25 mouse cellular contexts compared by ENCODE assay signal in the genomic region with DNA sequence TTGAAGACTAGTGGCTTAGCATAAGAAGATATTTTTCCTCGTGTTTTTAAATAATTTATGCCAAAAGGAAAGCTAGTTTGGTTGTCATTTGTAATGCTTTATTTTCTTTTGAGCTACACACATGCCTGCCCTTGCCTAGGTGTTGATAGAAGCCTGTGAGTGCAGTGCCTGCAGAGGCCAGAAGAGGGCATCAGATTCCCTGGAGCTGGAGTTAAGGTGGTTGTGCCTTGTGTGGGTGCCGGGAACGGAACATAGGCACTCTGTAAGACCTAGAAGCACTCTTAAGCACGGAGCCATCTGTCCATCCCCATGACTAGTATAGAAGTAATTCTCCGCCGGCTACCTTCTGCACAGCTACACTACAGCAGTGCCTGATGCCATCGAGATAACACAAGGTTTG. TPM values are rescaled to one million over a fixed set of nuclear protein-coding genes. Genes with fewer than 3 reads are reported as not detected.
DNase-seq lines count a peak whose midpoint lies in the region; ATAC-seq and TF ChIP-seq lines count a peak whose summit lies in the region.
"Had no signal": no experiment of that assay in that cellular context is flagged by ENCODE, and none has a peak within 500 bp of the region (broad histone marks: within the 10 kb centered on the region; RNA-seq: fewer than 3 reads in every experiment).

No protein-coding gene starts in this region.

- H3K9me3 ChIP-seq in heart, embryonic 10.5 days = no peaks in the 10 kb centered on the region
- H3K9me3 ChIP-seq in heart, embryonic 12.5 days (replicated peaks) = no peaks in the 10 kb centered on the region
- H3K9me3 ChIP-seq in liver, embryonic 14.5 days (ENCODE audit: control insufficient read depth, low read length) = no peaks in the 10 kb centered on the region
- 0 out of 2 replicates have a peak, but pooled peaks cover 2% of the 10 kb centered on the region for H3K9me3 ChIP-seq in liver, embryonic 11.5 days (ENCODE audit: control insufficient read depth, low read length)
- H3K9me3 ChIP-seq: embryonic facial prominence, embryonic 13.5 days; hindbrain, embryonic 12.5 days; midbrain, embryonic 13.5 days had no signal

- H3K4me1 ChIP-seq in heart, embryonic 10.5 days = peaks cover 2% of the 10 kb centered on the region; the same call in 1 of the 2 replicates
- H3K4me1 ChIP-seq in heart, embryonic 12.5 days (replicated peaks) = no peaks in the 10 kb centered on the region
- H3K4me1 ChIP-seq in liver, embryonic 14.5 days (replicated peaks; ENCODE audit: control insufficient read depth in 2 of 2, insufficient read depth in 2 of 2, low read length in 1 of 2) = no peaks in the 10 kb centered on the region
- no peaks in the 10 kb centered on the region for H3K4me1 ChIP-seq in liver, embryonic 11.5 days (replicated peaks; ENCODE audit: control insufficient read depth, insufficient read depth, low read length)
- peaks cover 6% of the 10 kb centered on the region; the same call in 1 of the 2 replicates for H3K4me1 ChIP-seq in testis, adult 2 months (ENCODE audit: control insufficient read depth, insufficient read depth, low read length)
- H3K4me1 ChIP-seq: hindbrain, embryonic 12.5 days; midbrain, embryonic 13.5 days had no signal

- H3K4me2 ChIP-seq in heart, embryonic 12.5 days = no peak overlapping the region
- H3K4me2 ChIP-seq in liver, embryonic 14.5 days (ENCODE audit: low read depth) = no peak overlapping the region
- no peak overlapping the region for H3K4me2 ChIP-seq in liver, embryonic 11.5 days
- H3K4me2 ChIP-seq: embryonic facial prominence, embryonic 13.5 days; heart, embryonic 13.5 days; hindbrain, embryonic 12.5 days; midbrain, embryonic 13.5 days had no signal

- TF ChIP-seq POLR2A in testis, adult 2 months (IDR thresholded peaks at IDR 0.05; ENCODE audit: control insufficient read depth, low read depth, low read length) = no peak

- no peak overlapping the region for H3K27ac ChIP-seq in heart, embryonic 10.5 days
- H3K27ac ChIP-seq in heart, embryonic 12.5 days (ENCODE audit: poor library complexity, severe bottlenecking) = no peak overlapping the region
- no peak overlapping the region for H3K27ac ChIP-seq in liver, embryonic 14.5 days
- no peak overlapping the region for H3K27ac ChIP-seq in liver, embryonic 11.5 days (ENCODE audit: low read depth, low read length)
- H3K27ac ChIP-seq in testis, adult 2 months (ENCODE audit: control insufficient read depth, insufficient read depth, low read depth, low read length) = no peak overlapping the region
- H3K27ac ChIP-seq: embryonic facial prominence, embryonic 13.5 days; heart, embryonic 13.5 days; hindbrain, embryonic 12.5 days; kidney, postnatal 0 days; midbrain, embryonic 13.5 days had no signal

- H3K27me3 ChIP-seq in heart, embryonic 10.5 days (ENCODE audit: insufficient read depth, poor library complexity, severe bottlenecking) = peaks cover 15% of the 10 kb centered on the region; the same call in 1 of the 2 replicates
- peaks cover 20% of the 10 kb centered on the region for H3K27me3 ChIP-seq in heart, embryonic 12.5 days (replicated peaks)
- no peaks in the 10 kb centered on the region for H3K27me3 ChIP-seq in liver, embryonic 14.5 days (ENCODE audit: control insufficient read depth, insufficient read depth, low read length)
- H3K27me3 ChIP-seq in liver, embryonic 11.5 days (replicated peaks; ENCODE audit: control insufficient read depth, insufficient read depth, low read length) = no peaks in the 10 kb centered on the region
- H3K27me3 ChIP-seq in testis, adult 2 months (ENCODE audit: control insufficient read depth, insufficient read depth, low read length) = no peaks in the 10 kb centered on the region
- H3K27me3 ChIP-seq: midbrain, embryonic 13.5 days had no signal

- ATAC-seq in heart, embryonic 12.5 days (ENCODE audit: insufficient number of reproducible peaks, low FRiP score) = no peak
- ATAC-seq in liver, embryonic 14.5 days (ENCODE audit: insufficient read depth) = no peak
- no peak for ATAC-seq in liver, embryonic 11.5 days (replicated peaks; ENCODE audit: low FRiP score)
- no peak for ATAC-seq in activated CD4-positive, CD25-positive, alpha-beta regulatory T cell, adult 4 months
- ATAC-seq: forebrain, embryonic 14.5 days; inflammation-experienced regulatory T-cells, adult 6 months; midbrain, embryonic 13.5 days had no signal

- H3K4me3 ChIP-seq in heart, embryonic 10.5 days = no peak overlapping the region
- no peak overlapping the region for H3K4me3 ChIP-seq in heart, embryonic 12.5 days
- H3K4me3 ChIP-seq in liver, embryonic 14.5 days (ENCODE audit: insufficient read depth in 1 of 2, low read depth in 2 of 2, low read length in 2 of 2) = no peak overlapping the region
- no peak overlapping the region for H3K4me3 ChIP-seq in liver, embryonic 11.5 days (ENCODE audit: low read depth, low read length)
- no peak overlapping the region for H3K4me3 ChIP-seq in testis, adult 2 months (ENCODE audit: control insufficient read depth, low read depth, low read length)
- H3K4me3 ChIP-seq: embryonic facial prominence, embryonic 13.5 days; erythroblast, embryonic 14.5 days; heart, embryonic 13.5 days; hindbrain, embryonic 12.5 days; midbrain, embryonic 13.5 days had no signal

- WGBS in heart, embryonic 10.5 days = 92% methylated on average over 7 of the region's 7 CpGs
- 92% methylated on average over 7 of the region's 7 CpGs for WGBS in heart, embryonic 12.5 days
- WGBS in liver, embryonic 14.5 days (ENCODE audit: insufficient replicate concordance) = 71% methylated on average over 7 of the region's 7 CpGs
- WGBS in liver, embryonic 11.5 days = 83% methylated on average over 7 of the region's 7 CpGs

- H3K36me3 ChIP-seq in heart, embryonic 10.5 days = no peaks in the 10 kb centered on the region
- H3K36me3 ChIP-seq in heart, embryonic 12.5 days = no peaks in the 10 kb centered on the region
- no peaks in the 10 kb centered on the region for H3K36me3 ChIP-seq in liver, embryonic 14.5 days (replicated peaks; ENCODE audit: control insufficient read depth, insufficient read depth, low read depth)
- H3K36me3 ChIP-seq in liver, embryonic 11.5 days (ENCODE audit: control insufficient read depth, insufficient read depth, low read length) = no peaks in the 10 kb centered on the region
- no peaks in the 10 kb centered on the region for H3K36me3 ChIP-seq in testis, adult 2 months (ENCODE audit: control insufficient read depth, insufficient read depth, low read length)
- H3K36me3 ChIP-seq: embryonic facial prominence, embryonic 13.5 days; heart, embryonic 13.5 days; hindbrain, embryonic 12.5 days; midbrain, embryonic 13.5 days had no signal

- TF ChIP-seq EP300 in liver, embryonic 14.5 days (IDR thresholded peaks at IDR 0.05; ENCODE audit: low read depth) = no peak

- DNase-seq in heart, embryonic 10.5 days (ENCODE audit: low spot score) = peak; percentile 61
- no peak for DNase-seq in liver, embryonic 14.5 days (ENCODE audit: low read depth in 3 of 3, low spot score in 3 of 3)
- DNase-seq in liver, embryonic 11.5 days (ENCODE audit: low spot score) = no peak
- no peak for DNase-seq in testis, postnatal 14 days (ENCODE audit: low spot score)
- no peak for DNase-seq in Muller cell, postnatal 12 days (ENCODE audit: inconsistent ontology term)
- DNase-seq: cerebellum, adult 11-12 months; cerebellum, postnatal 10 days; embryo, embryonic 11 days; gastrocnemius, postnatal 10 days; heart, postnatal 14 days; kidney, adult 18-20 months; lung, postnatal 10 days; thymus, adult 18-20 months; thymus, postnatal 36 days had no signal

- no peak overlapping the region for H3K9ac ChIP-seq in heart, embryonic 12.5 days
- H3K9ac ChIP-seq in liver, embryonic 14.5 days (replicated peaks) = no peak overlapping the region
- H3K9ac ChIP-seq in liver, embryonic 11.5 days (ENCODE audit: low read depth, low read length) = no peak overlapping the region
- H3K9ac ChIP-seq: embryonic facial prominence, embryonic 13.5 days; heart, embryonic 13.5 days; hindbrain, embryonic 12.5 days; midbrain, embryonic 13.5 days had no signal

- peak; percentile 40 for TF ChIP-seq CTCF in liver, embryonic 14.5 days (IDR thresholded peaks at IDR 0.05; ENCODE audit: low read depth)
- peak; percentile 50; the same call in 1 of the 2 replicates for TF ChIP-seq CTCF in testis, adult 2 months (IDR thresholded peaks at IDR 0.05; ENCODE audit: control insufficient read depth, insufficient read depth, insufficient replicate concordance, low read depth, low read length)

RNA-seq across cellular contexts. Expression of a gene that starts 56.6 kb away (rescaled TPM):
- 51.5 and 58.1 TPM in 2 replicates for polyA plus RNA-seq in heart, embryonic 10.5 days (2016; fragmentation: Nextera tagmentation; extraction: Ambion mirVana)
- polyA plus RNA-seq in heart, embryonic 12.5 days (2016; fragmentation: Nextera tagmentation; extraction: Ambion mirVana) = 42.7 and 43.3 TPM in 2 replicates
- 30.5 and 39.2 TPM in 2 replicates for polyA plus RNA-seq in liver, embryonic 14.5 days (2012; rRNA removed)
- polyA plus RNA-seq in liver, embryonic 14.5 days (2014; fragmentation: Nextera tagmentation; extraction: Ambion mirVana) = 59.2 and 63.4 TPM in 2 replicates
- polyA plus RNA-seq in liver, embryonic 11.5 days (2014; fragmentation: Nextera tagmentation; extraction: Ambion mirVana) = 71.4 and 80.4 TPM in 2 replicates
- 20.3 and 23.3 TPM in 2 replicates for polyA plus RNA-seq in testis, adult 2 months (2012; rRNA removed)
- 100 to 1,000 TPM in 1 of 2 experiments, 10 to 100 TPM in 1; 93.9 to 112 TPM for polyA plus RNA-seq in activated CD4-positive, CD25-positive, alpha-beta regulatory T cell, adult 4 months (2017; shearing (Covaris generic))
